Mouse (Mus musculus) spleen, adult 2 months (tissue): ENCODE results near the gene Cacnb2. TPM values are rescaled to one million over a fixed set of nuclear protein-coding genes. Genes with fewer than 3 reads are reported as not detected.

ENCODE experiments used
- DNase-seq, 2 experiments: peaks; one replicate each; pipeline versions ENCODE4 v3.0.0 to v3.0.0-alpha.2; 2012 to 2021; ENCODE audit warnings: low spot score in 2 of 2, low read depth in 1 of 2
- H3K27ac ChIP-seq: fragments of 200-500 bp; 2 replicates; pipeline ENCODE4 v1.5.1; 2012; ENCODE audit warnings: low read length, inconsistent platforms; ENCODE audit not compliant: insufficient read depth
- H3K27me3 ChIP-seq: fragments of 200-500 bp; 2 replicates; pipeline ENCODE4 v1.6.1; 2012; ENCODE audit warnings: mild to moderate bottlenecking, moderate library complexity, low read length, inconsistent platforms; ENCODE audit not compliant: control insufficient read depth, insufficient read depth
- H3K36me3 ChIP-seq: fragments of 200-500 bp; 2 replicates; pipeline ENCODE4 v1.6.1; 2012; ENCODE audit warnings: mild to moderate bottlenecking, low read length, inconsistent platforms; ENCODE audit not compliant: control insufficient read depth, insufficient read depth
- H3K4me1 ChIP-seq: fragments of 200-500 bp; 2 replicates; pipeline ENCODE4 v1.6.1; 2011; ENCODE audit warnings: inconsistent platforms; ENCODE audit not compliant: control insufficient read depth, insufficient read depth, insufficient read length
- H3K4me3 ChIP-seq: fragments of 200-500 bp; 2 replicates; pipeline ENCODE4 v1.5.1; 2011; ENCODE audit warnings: mild to moderate bottlenecking, inconsistent platforms; ENCODE audit not compliant: insufficient read depth, insufficient read length; ENCODE audit errors: extremely low read depth
- CTCF ChIP-seq: fragments of 200-500 bp; IDR thresholded peaks from 2 replicates; pipeline ENCODE4 v1.5.1; 2011; ENCODE audit warnings: mild to moderate bottlenecking, inconsistent platforms; ENCODE audit not compliant: insufficient read depth, insufficient read length, insufficient replicate concordance; ENCODE audit errors: extremely low read depth
- POLR2A ChIP-seq: fragments of 200-500 bp; IDR thresholded peaks from 2 replicates; pipeline ENCODE4 v1.6.1; 2011; ENCODE audit warnings: low read depth, low read length, inconsistent platforms
- WGBS: fragments of 180-500 bp; shearing (Covaris S2); methylation state at CpG from one replicate; pipeline ENCODE4 v1.1.7; 2018; 5-methylcytosine and 5-hydroxymethylcytosine counted together
- polyA plus RNA-seq: library from polyadenylated mRNA; depleted of rRNA; stranded (reverse); fragments of >200 nt; gene quantifications from 2 replicates; pipeline ENCODE4 v1.2.3, GENCODE M21; 2012

The Cacnb2 gene
- polyA plus RNA-seq, 1 experiment, result 0.37 TPM

- no peaks in the 10 kb centered on the region for H3K36me3 ChIP-seq
- 87% methylated on average over 1 of the region's 1 CpGs for WGBS
- H3K27me3 ChIP-seq, result no peaks in the 10 kb centered on the region
- no peaks in the 10 kb centered on the region for H3K4me1 ChIP-seq
- TF ChIP-seq POLR2A (no peak), CTCF (no peak)
- DNase-seq, result peak in 1 of 2 experiments; percentile 5
- no peak overlapping the region for H3K4me3 ChIP-seq
- no peak overlapping the region for H3K27ac ChIP-seq
Observed at GRCm38 (mm10) chr2:14702973-14703645, 100.2 kb downstream of the Cacnb2 start.

- TF ChIP-seq CTCF (no peak), POLR2A (no peak)
Observed at GRCm38 (mm10) chr2:14703676-14704075, 100.8 kb downstream of the Cacnb2 start.

GRCm38 (mm10) chr2:14710247-14710646 lies 107.4 kb downstream of the Cacnb2 start:
- Histone ChIP-seq H3K4me1 (no peaks in the 10 kb centered on the region), H3K27me3 (no peaks in the 10 kb centered on the region), H3K27ac (no peak overlapping the region), H3K36me3 (no peaks in the 10 kb centered on the region), H3K4me3 (no peak overlapping the region)
- DNase-seq, result no peak
- WGBS, result 90% methylated on average over 8 of the region's 8 CpGs
- no peak for TF ChIP-seq POLR2A
- TF ChIP-seq CTCF, result no peak

More at GRCm38 (mm10) chr2:14703676-14704075, 100.8 kb downstream of the Cacnb2 start:
- WGBS, result 88% methylated on average over 4 of the region's 4 CpGs
- no peak for DNase-seq
- Histone ChIP-seq H3K36me3 (no peaks in the 10 kb centered on the region), H3K4me1 (no peaks in the 10 kb centered on the region), H3K27ac (no peak overlapping the region), H3K27me3 (no peaks in the 10 kb centered on the region), H3K4me3 (no peak overlapping the region)

GRCm38 (mm10) chr2:14711751-14712150 lies 108.9 kb downstream of the Cacnb2 start:
- no peak for DNase-seq
- Histone ChIP-seq H3K36me3 (no peaks in the 10 kb centered on the region), H3K27ac (no peak overlapping the region), H3K4me1 (no peaks in the 10 kb centered on the region), H3K4me3 (no peak overlapping the region), H3K27me3 (no peaks in the 10 kb centered on the region)
- 95% methylated on average over 2 of the region's 2 CpGs for WGBS
- TF ChIP-seq POLR2A (no peak), CTCF (peak; percentile 22; the same call in 1 of the 2 replicates)

- H3K36me3 ChIP-seq, result no peaks in the 10 kb centered on the region
- no peak overlapping the region for H3K4me3 ChIP-seq
- H3K27me3 ChIP-seq, result no peaks in the 10 kb centered on the region
- WGBS, result 79% methylated on average over 3 of the region's 3 CpGs
- H3K4me1 ChIP-seq, result no peaks in the 10 kb centered on the region
- H3K27ac ChIP-seq, result no peak overlapping the region
- no peak for DNase-seq
- TF ChIP-seq CTCF, result no peak
- no peak for TF ChIP-seq POLR2A
Observed at GRCm38 (mm10) chr2:14713049-14713448, 110.2 kb downstream of the Cacnb2 start.

GRCm38 (mm10) chr2:14716666-14717065 lies 113.8 kb downstream of the Cacnb2 start:
- no peaks in the 10 kb centered on the region for H3K27me3 ChIP-seq
- DNase-seq, result no peak
- H3K4me3 ChIP-seq, result no peak overlapping the region
- no peak overlapping the region for H3K27ac ChIP-seq
- 75% methylated on average over 1 of the region's 1 CpGs for WGBS
- no peaks in the 10 kb centered on the region for H3K36me3 ChIP-seq
- no peak for TF ChIP-seq POLR2A
- no peak for TF ChIP-seq CTCF
- no peaks in the 10 kb centered on the region for H3K4me1 ChIP-seq

- no peaks in the 10 kb centered on the region for H3K27me3 ChIP-seq
- no peaks in the 10 kb centered on the region for H3K4me1 ChIP-seq
- no peak overlapping the region for H3K4me3 ChIP-seq
- no peaks in the 10 kb centered on the region for H3K36me3 ChIP-seq
- TF ChIP-seq POLR2A, result no peak
- no peak for TF ChIP-seq CTCF
- 62% methylated on average over 9 of the region's 9 CpGs for WGBS
- no peak for DNase-seq
- H3K27ac ChIP-seq, result no peak overlapping the region
Observed at GRCm38 (mm10) chr2:14719119-14719718, 116.3 kb downstream of the Cacnb2 start.
